Mouse (Mus musculus): ENCODE measurements around the gene C1qtnf9.

Gene C1qtnf9

GRCm38 (mm10) chr14:60784427-60785315 is 16.7 kb downstream of the C1qtnf9 start, which contains the start of gene Mipep:
Mipep (plus strand) TSS chr14:60784573.
- DNase-seq (ENCODE audit: low read depth, low spot score), result peak; percentile 94

- DNase-seq (ENCODE audit: low read depth, low spot score), result peak; percentile 61
Measured at GRCm38 (mm10) chr14:60790103-60790502, 22.2 kb downstream of the C1qtnf9 start.

GRCm38 (mm10) chr14:60796600-60797322 is 28.8 kb downstream of the C1qtnf9 start:
- DNase-seq (ENCODE audit: low read depth, low spot score), result no peak

GRCm38 (mm10) chr14:60797596-60797995 is 29.7 kb downstream of the C1qtnf9 start:
- no peak for DNase-seq (ENCODE audit: low read depth, low spot score)

- DNase-seq (ENCODE audit: low read depth, low spot score), result no peak
Measured at GRCm38 (mm10) chr14:60798721-60799120, 30.8 kb downstream of the C1qtnf9 start.

GRCm38 (mm10) chr14:60799762-60800728 is 32.1 kb downstream of the C1qtnf9 start:
- DNase-seq (ENCODE audit: low read depth, low spot score), result peak; percentile 50

- no peak for DNase-seq (ENCODE audit: low read depth, low spot score)
Measured at GRCm38 (mm10) chr14:60802026-60802425, 34.1 kb downstream of the C1qtnf9 start.

GRCm38 (mm10) chr14:60804978-60805377 is 37.0 kb downstream of the C1qtnf9 start:
- DNase-seq (ENCODE audit: low read depth, low spot score), result no peak

GRCm38 (mm10) chr14:60805871-60806270 is 37.9 kb downstream of the C1qtnf9 start:
- DNase-seq (ENCODE audit: low read depth, low spot score), result no peak

- DNase-seq (ENCODE audit: low read depth, low spot score), result no peak
Measured at GRCm38 (mm10) chr14:60806891-60807344, 39.0 kb downstream of the C1qtnf9 start.

GRCm38 (mm10) chr14:60809881-60810280 is 41.9 kb downstream of the C1qtnf9 start:
- no peak for DNase-seq (ENCODE audit: low read depth, low spot score)

- no peak for DNase-seq (ENCODE audit: low read depth, low spot score)
Measured at GRCm38 (mm10) chr14:60811547-60811946, 43.6 kb downstream of the C1qtnf9 start.

GRCm38 (mm10) chr14:60815098-60815497 is 47.2 kb downstream of the C1qtnf9 start:
- DNase-seq (ENCODE audit: low read depth, low spot score), result no peak

GRCm38 (mm10) chr14:60818045-60818444 is 50.1 kb downstream of the C1qtnf9 start:
- DNase-seq (ENCODE audit: low read depth, low spot score), result no peak

- peak; percentile 23 for DNase-seq (ENCODE audit: low read depth, low spot score)
Measured at GRCm38 (mm10) chr14:60830096-60830495, 62.2 kb downstream of the C1qtnf9 start.

All from A20 (cell line).